Mouse (Mus musculus) lung, postnatal 0 days (tissue): ENCODE data around the gene Ptpre.

Experiments
- CTCF ChIP-seq: IDR thresholded peaks from 2 replicates; pipeline ENCODE4 v1.5.1; 2016; ENCODE audit warnings: antibody characterized with exemption, mild to moderate bottlenecking
- EP300 ChIP-seq: IDR thresholded peaks from 2 replicates; pipeline ENCODE4 v1.6.1; 2016; ENCODE audit warnings: antibody characterized with exemption, mild to moderate bottlenecking, control low read depth

DNA sequence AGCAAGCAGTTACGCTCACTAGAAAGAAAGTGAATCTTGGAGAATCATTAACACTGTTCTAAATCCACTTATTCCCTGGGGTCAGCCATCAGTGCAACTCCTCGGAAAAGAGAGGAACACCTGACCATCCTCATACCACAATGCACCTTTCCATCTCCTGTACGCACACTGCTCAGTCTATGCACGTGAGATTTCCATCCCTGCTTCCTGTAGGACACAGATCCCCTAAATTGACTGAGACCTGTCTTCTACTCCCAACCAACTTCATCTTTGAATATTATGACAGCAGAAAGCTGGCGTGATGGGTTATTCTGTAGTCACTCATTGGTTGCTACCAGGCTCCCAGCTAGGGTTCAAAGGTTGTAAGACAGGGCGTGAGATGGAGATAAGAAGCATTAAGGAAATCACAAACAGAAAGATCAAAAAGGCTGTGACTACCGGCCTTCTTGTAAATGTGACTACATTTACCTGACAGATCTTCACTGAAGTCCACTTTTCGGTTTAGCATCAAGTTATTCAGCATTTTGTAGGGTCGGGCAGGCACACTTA lies 166.4 kb downstream of the Ptpre start:
- TF ChIP-seq CTCF = no peak
- TF ChIP-seq EP300 = no peak
